Mouse (Mus musculus): Measurements from ENCODE around the gene Lef1. TPM values are rescaled to one million over a fixed set of nuclear protein-coding genes. Genes with fewer than 3 reads are reported as not detected.

The Lef1 gene
- polyA plus RNA-seq, 1 experiment from 2014 or later = 60.8 TPM

- no peak for ATAC-seq (ENCODE audit: insufficient number of reproducible peaks, low FRiP score, low TSS enrichment, low read depth)
- H3K36me3 ChIP-seq (ENCODE audit: control insufficient read depth, insufficient read depth, low read length) = peaks cover 3% of the 10 kb centered on the region; the same call in 1 of the 2 replicates
Measured at GRCm38 (mm10) chr3:131119435-131119834, 9.2 kb downstream of the Lef1 start.

GRCm38 (mm10) chr3:131123501-131123900, 13.2 kb downstream of the Lef1 start:
- Histone ChIP-seq H3K9me3 (ENCODE audit: control insufficient read depth, low read length) (no peaks in the 10 kb centered on the region), H3K27me3 (ENCODE audit: control insufficient read depth, insufficient read depth, low read length) (no peaks in the 10 kb centered on the region), H3K9ac (ENCODE audit: low read length) (no peak overlapping the region), H3K27ac (replicated peaks; ENCODE audit: low read depth, low read length) (no peak overlapping the region), H3K4me3 (ENCODE audit: low read depth, low read length) (no peak overlapping the region), H3K4me2 (ENCODE audit: low read depth, severe bottlenecking) (no peak overlapping the region), H3K4me1 (ENCODE audit: control insufficient read depth, insufficient read depth, low read length) (no peaks in the 10 kb centered on the region), H3K36me3 (ENCODE audit: control insufficient read depth, insufficient read depth, low read length) (peaks cover 3% of the 10 kb centered on the region)
- DNase-seq (ENCODE audit: low spot score) (no peak), ATAC-seq (ENCODE audit: insufficient number of reproducible peaks, low FRiP score, low TSS enrichment, low read depth) (no peak)
- WGBS = 89% methylated on average over 6 of the region's 6 CpGs

More at GRCm38 (mm10) chr3:131119435-131119834, 9.2 kb downstream of the Lef1 start:
- H3K27ac ChIP-seq (replicated peaks; ENCODE audit: low read depth, low read length) = no peak overlapping the region
- no peak overlapping the region for H3K4me3 ChIP-seq (ENCODE audit: low read depth, low read length)
- H3K9ac ChIP-seq (ENCODE audit: low read length) = no peak overlapping the region
- no peaks in the 10 kb centered on the region for H3K27me3 ChIP-seq (ENCODE audit: control insufficient read depth, insufficient read depth, low read length)
- H3K9me3 ChIP-seq (ENCODE audit: control insufficient read depth, low read length) = no peaks in the 10 kb centered on the region
- no peak overlapping the region for H3K4me2 ChIP-seq (ENCODE audit: low read depth, severe bottlenecking)
- WGBS = 84% methylated on average over 10 of the region's 10 CpGs
- peaks cover 9% of the 10 kb centered on the region; the same call in 1 of the 2 replicates for H3K4me1 ChIP-seq (ENCODE audit: control insufficient read depth, insufficient read depth, low read length)
- DNase-seq (ENCODE audit: low spot score) = no peak

GRCm38 (mm10) chr3:131125873-131126272, 15.6 kb downstream of the Lef1 start:
- Histone ChIP-seq H3K9ac (ENCODE audit: low read length) (no peak overlapping the region), H3K27me3 (ENCODE audit: control insufficient read depth, insufficient read depth, low read length) (no peaks in the 10 kb centered on the region), H3K36me3 (ENCODE audit: control insufficient read depth, insufficient read depth, low read length) (peaks cover 3% of the 10 kb centered on the region), H3K4me1 (ENCODE audit: control insufficient read depth, insufficient read depth, low read length) (no peaks in the 10 kb centered on the region), H3K4me2 (ENCODE audit: low read depth, severe bottlenecking) (no peak overlapping the region), H3K27ac (replicated peaks; ENCODE audit: low read depth, low read length) (no peak overlapping the region), H3K9me3 (ENCODE audit: control insufficient read depth, low read length) (no peaks in the 10 kb centered on the region), H3K4me3 (ENCODE audit: low read depth, low read length) (no peak overlapping the region)
- DNase-seq (ENCODE audit: low spot score) = no peak
- WGBS = 94% methylated on average over 13 of the region's 13 CpGs
- ATAC-seq (ENCODE audit: insufficient number of reproducible peaks, low FRiP score, low TSS enrichment, low read depth) = no peak

- Histone ChIP-seq H3K9ac (ENCODE audit: low read length) (no peak overlapping the region), H3K36me3 (ENCODE audit: control insufficient read depth, insufficient read depth, low read length) (peaks cover 3% of the 10 kb centered on the region), H3K4me1 (ENCODE audit: control insufficient read depth, insufficient read depth, low read length) (no peaks in the 10 kb centered on the region), H3K27ac (replicated peaks; ENCODE audit: low read depth, low read length) (no peak overlapping the region), H3K9me3 (ENCODE audit: control insufficient read depth, low read length) (no peaks in the 10 kb centered on the region), H3K27me3 (ENCODE audit: control insufficient read depth, insufficient read depth, low read length) (no peaks in the 10 kb centered on the region), H3K4me2 (ENCODE audit: low read depth, severe bottlenecking) (no peak overlapping the region), H3K4me3 (ENCODE audit: low read depth, low read length) (no peak overlapping the region)
- WGBS = 93% methylated on average over 4 of the region's 4 CpGs
- DNase-seq (ENCODE audit: low spot score) = no peak
- no peak for ATAC-seq (ENCODE audit: insufficient number of reproducible peaks, low FRiP score, low TSS enrichment, low read depth)
Measured at GRCm38 (mm10) chr3:131126438-131126837, 16.2 kb downstream of the Lef1 start.

- Histone ChIP-seq H3K36me3 (ENCODE audit: control insufficient read depth, insufficient read depth, low read length) (no peaks in the 10 kb centered on the region; the same call in 1 of the 2 replicates), H3K4me3 (ENCODE audit: low read depth, low read length) (no peak overlapping the region), H3K27ac (replicated peaks; ENCODE audit: low read depth, low read length) (no peak overlapping the region), H3K9me3 (ENCODE audit: control insufficient read depth, low read length) (no peaks in the 10 kb centered on the region), H3K27me3 (ENCODE audit: control insufficient read depth, insufficient read depth, low read length) (no peaks in the 10 kb centered on the region), H3K4me1 (ENCODE audit: control insufficient read depth, insufficient read depth, low read length) (peaks cover 27% of the 10 kb centered on the region), H3K4me2 (ENCODE audit: low read depth, severe bottlenecking) (no peak overlapping the region), H3K9ac (ENCODE audit: low read length) (no peak overlapping the region)
- DNase-seq (ENCODE audit: low spot score) (no peak), ATAC-seq (ENCODE audit: insufficient number of reproducible peaks, low FRiP score, low TSS enrichment, low read depth) (no peak)
- 67% methylated on average over 9 of the region's 9 CpGs for WGBS
Measured at GRCm38 (mm10) chr3:131134003-131134402, 23.7 kb downstream of the Lef1 start.

- no peaks in the 10 kb centered on the region; the same call in 1 of the 2 replicates for H3K36me3 ChIP-seq (ENCODE audit: control insufficient read depth, insufficient read depth, low read length)
- ATAC-seq (ENCODE audit: insufficient number of reproducible peaks, low FRiP score, low TSS enrichment, low read depth) = no peak
- H3K4me1 ChIP-seq (ENCODE audit: control insufficient read depth, insufficient read depth, low read length) = peaks cover 33% of the 10 kb centered on the region
- no peaks in the 10 kb centered on the region for H3K9me3 ChIP-seq (ENCODE audit: control insufficient read depth, low read length)
- H3K9ac ChIP-seq (ENCODE audit: low read length) = no peak overlapping the region
- 0 out of 2 replicates have a peak overlapping the region, but pooled peaks have one; percentile 45 for H3K27ac ChIP-seq (replicated peaks; ENCODE audit: low read depth, low read length)
- no peak overlapping the region for H3K4me3 ChIP-seq (ENCODE audit: low read depth, low read length)
- no peaks in the 10 kb centered on the region for H3K27me3 ChIP-seq (ENCODE audit: control insufficient read depth, insufficient read depth, low read length)
- peak; percentile 49 for DNase-seq (ENCODE audit: low spot score)
- H3K4me2 ChIP-seq (ENCODE audit: low read depth, severe bottlenecking) = no peak overlapping the region
- WGBS = 48% methylated on average over 9 of the region's 9 CpGs
Measured at GRCm38 (mm10) chr3:131135434-131135833, 25.2 kb downstream of the Lef1 start.

- peaks cover 33% of the 10 kb centered on the region for H3K4me1 ChIP-seq (ENCODE audit: control insufficient read depth, insufficient read depth, low read length)
Measured at GRCm38 (mm10) chr3:131136455-131136854, 26.2 kb downstream of the Lef1 start.

GRCm38 (mm10) chr3:131137119-131137781, 27.0 kb downstream of the Lef1 start:
- 27% methylated on average over 18 of the region's 18 CpGs for WGBS
- Histone ChIP-seq H3K9me3 (ENCODE audit: control insufficient read depth, low read length) (no peaks in the 10 kb centered on the region), H3K9ac (ENCODE audit: low read length) (no peak overlapping the region), H3K27ac (replicated peaks; ENCODE audit: low read depth, low read length) (no peak overlapping the region; the same call in 1 of the 2 replicates), H3K4me3 (ENCODE audit: low read depth, low read length) (no peak overlapping the region), H3K27me3 (ENCODE audit: control insufficient read depth, insufficient read depth, low read length) (no peaks in the 10 kb centered on the region), H3K4me1 (ENCODE audit: control insufficient read depth, insufficient read depth, low read length) (peaks cover 33% of the 10 kb centered on the region), H3K4me2 (ENCODE audit: low read depth, severe bottlenecking) (peak overlapping the region; percentile 40), H3K36me3 (ENCODE audit: control insufficient read depth, insufficient read depth, low read length) (no peaks in the 10 kb centered on the region)
- DNase-seq (ENCODE audit: low spot score) (peak; percentile 83), ATAC-seq (ENCODE audit: insufficient number of reproducible peaks, low FRiP score, low TSS enrichment, low read depth) (peak; percentile 52; the same call in 1 of the 2 replicates)

More at GRCm38 (mm10) chr3:131136455-131136854, 26.2 kb downstream of the Lef1 start:
- Histone ChIP-seq H3K27me3 (ENCODE audit: control insufficient read depth, insufficient read depth, low read length) (no peaks in the 10 kb centered on the region), H3K9me3 (ENCODE audit: control insufficient read depth, low read length) (no peaks in the 10 kb centered on the region), H3K27ac (replicated peaks; ENCODE audit: low read depth, low read length) (0 out of 2 replicates have a peak overlapping the region, but pooled peaks have one; percentile 26), H3K4me2 (ENCODE audit: low read depth, severe bottlenecking) (peak overlapping the region; percentile 40), H3K9ac (ENCODE audit: low read length) (no peak overlapping the region), H3K4me3 (ENCODE audit: low read depth, low read length) (no peak overlapping the region), H3K36me3 (ENCODE audit: control insufficient read depth, insufficient read depth, low read length) (no peaks in the 10 kb centered on the region)
- WGBS = 12% methylated on average over 8 of the region's 8 CpGs
- no peak for ATAC-seq (ENCODE audit: insufficient number of reproducible peaks, low FRiP score, low TSS enrichment, low read depth)
- no peak for DNase-seq (ENCODE audit: low spot score)
